Mouse (Mus musculus) embryo, embryonic 9.5 days (tissue): ENCODE data around the gene Atg101.

Experiments used
- DNase-seq: peaks from one replicate; pipeline ENCODE4 v3.0.0-alpha.2; 2017; ENCODE audit errors: extremely low spot score

Atg101 gene

GRCm38 (mm10) chr15:101333648-101334047 is 49.6 kb downstream of the Atg101 start:
- DNase-seq: no peak

- DNase-seq: no peak
Measured at GRCm38 (mm10) chr15:101336474-101337174, 52.6 kb downstream of the Atg101 start.

GRCm38 (mm10) chr15:101338359-101338758 is 54.3 kb downstream of the Atg101 start:
- DNase-seq: no peak

- peak; percentile 81 for DNase-seq
Measured at GRCm38 (mm10) chr15:101339537-101339936, 55.5 kb downstream of the Atg101 start.
